Mouse (Mus musculus): Measurements from ENCODE around the gene Ric8b.

The Ric8b gene

DNA sequence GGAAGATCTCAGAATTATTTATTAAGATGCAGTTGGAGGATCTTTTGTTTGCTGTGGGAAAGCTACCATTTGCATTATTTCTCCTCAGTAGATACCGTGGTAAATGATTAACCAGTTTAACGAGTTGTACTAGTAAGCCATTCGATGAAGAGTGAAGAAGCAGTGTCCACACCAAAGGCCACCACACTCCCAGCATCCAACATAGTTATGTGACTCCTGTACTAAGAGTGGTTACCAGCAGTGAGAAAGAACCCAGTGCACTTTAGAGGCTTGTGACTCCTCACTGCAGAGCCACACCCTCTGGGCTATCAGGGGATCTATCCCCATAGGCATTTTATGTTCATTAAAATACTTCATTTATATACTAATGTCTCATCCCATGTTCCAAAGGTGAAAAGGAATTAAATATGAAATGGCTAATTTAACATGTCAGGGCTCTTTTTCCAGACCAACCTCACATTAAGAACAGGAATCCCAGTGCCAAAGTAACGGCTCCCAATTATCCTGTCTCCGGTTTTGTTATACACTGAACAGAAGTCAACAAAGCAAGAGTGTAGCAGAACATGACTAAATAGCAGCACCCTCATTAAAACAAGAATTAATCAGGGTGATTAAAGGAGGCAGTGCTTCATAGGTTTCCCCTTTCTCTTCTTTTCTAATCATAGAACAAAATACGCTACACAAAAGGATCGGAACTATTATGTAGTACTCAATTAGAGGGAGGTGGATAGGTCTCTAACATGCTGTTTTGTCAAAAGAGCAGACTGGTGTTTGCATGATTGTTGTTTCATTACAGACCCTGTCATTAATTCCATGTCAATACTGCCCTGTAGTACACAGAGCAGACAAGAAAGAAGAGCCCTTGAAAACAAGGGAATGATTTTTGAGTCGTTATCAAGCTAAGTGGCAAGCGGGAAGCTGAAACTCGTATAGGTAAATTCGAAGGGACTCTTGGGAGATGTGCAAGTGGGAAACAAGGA is 90.7 kb downstream of the Ric8b start:
- no peak for DNase-seq

DNA sequence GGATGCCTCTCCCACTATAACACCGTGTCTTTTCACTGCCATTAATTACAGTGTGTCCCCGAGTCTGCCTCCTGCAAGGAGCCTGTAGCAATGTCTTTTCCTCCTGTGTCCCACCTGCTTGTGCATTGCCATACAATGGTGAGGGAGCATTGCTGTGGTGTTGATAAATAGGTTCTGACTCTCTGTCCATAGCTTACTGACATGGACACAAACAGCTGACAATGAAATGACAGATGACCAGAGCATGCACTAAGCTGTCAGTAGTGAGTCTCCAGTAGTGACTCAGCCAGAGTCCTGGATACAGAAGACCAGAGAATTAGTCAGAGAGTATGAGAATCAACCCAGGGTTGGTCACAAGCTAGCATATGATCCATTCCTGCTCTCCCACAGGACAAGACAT is 93.7 kb downstream of the Ric8b start:
- no peak for DNase-seq

DNA sequence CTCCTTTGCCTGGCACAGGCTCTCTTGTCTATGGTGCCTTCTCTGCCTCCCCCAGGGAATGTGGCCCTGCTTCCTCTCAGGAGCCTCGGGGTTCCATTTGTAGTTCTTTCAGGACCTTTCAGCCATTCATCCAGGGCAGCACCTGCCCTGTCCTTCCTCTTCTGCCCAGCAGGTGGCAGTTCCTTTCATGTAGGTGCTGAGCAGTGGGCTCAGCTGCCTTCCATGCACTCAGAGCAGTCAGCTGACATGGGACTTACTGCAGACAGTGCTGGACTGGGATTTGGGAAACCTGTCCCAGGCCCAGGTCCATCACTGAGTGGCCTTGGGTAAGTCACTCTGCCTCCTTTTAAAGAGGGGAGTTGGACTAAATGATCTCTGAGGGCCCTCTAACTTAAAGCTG is 96.0 kb downstream of the Ric8b start:
- DNase-seq = peak; percentile 39 to 54

DNA sequence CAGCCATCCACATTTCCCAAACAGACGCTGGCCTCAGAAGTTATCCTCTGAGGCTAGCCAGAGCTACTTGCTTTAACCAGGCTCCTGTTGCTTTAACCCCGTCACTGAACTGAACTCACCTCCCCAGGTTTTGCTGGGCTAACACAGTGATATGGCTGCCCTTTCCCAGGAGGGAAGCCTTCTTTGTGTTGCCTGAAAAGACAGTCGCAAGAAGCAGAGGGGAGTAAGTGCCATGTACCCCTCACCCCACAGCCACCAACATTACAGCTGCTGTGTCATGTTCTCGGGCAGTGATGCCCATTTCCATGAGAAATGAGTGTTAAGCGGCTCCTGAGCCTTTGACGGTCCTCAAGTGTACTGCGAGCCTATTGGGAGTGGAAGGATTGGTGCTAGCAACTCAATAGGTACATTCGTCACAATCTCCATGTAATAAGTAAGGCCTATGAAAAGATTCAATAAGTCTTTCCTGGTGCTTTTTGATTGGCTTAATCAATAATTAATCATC is 96.6 kb downstream of the Ric8b start:
- DNase-seq = no peak

DNA sequence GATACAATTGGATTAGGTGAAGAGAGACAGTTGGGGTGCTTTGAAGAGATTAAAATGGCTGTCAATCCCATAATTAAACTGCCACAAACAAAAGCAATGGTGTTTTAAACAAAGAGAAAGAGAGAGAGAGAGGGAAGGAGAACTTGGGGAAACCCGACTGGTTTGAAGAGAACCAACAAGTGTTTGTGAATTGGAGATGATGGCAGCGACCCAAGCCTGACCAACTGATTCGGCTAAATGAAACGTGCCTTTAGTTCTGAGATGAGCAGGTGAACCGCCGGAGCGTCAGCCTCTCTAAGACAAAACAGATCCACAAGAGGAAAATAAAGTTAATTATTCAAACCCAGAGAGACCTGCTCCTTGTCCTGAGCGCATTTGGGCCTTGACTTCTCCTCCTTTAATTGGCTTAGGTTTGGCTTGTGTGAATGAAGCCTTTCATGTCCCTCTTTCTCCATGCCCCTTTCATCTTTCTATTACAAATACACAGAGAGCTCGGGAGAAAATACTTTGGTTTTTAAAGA is 97.1 kb downstream of the Ric8b start:
- DNase-seq = no peak

DNA sequence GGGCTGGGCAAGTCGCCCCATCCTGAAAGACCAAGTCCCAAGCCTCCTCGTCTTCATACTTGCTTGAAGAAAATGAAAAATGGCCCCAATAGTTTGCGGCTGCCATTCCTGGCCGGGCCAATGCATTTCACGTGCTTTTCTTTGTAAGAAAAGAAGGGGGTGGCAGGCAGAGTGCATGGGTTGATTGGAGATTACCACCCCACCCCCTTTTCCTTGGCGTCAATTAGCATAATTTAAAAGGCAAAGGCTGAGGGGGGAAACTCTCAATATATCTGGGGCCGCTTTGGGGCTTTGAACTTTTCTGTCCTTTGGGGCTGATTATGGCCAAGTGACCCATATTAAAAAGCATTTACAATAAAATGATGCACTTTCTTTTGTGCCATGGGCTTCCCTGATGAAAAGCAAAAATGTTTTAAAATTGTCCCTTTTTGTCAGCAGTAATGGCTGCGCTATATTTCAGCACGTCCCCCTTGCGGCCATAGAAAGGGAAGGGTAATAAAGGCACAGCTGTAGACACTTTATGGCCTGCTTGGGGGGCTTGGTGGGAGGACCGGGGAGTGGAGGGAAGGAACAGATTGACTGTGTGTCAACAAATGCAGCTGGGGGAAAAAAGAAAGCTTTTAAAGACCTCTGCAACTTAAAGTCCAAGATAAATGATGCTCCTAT is 105.4 kb downstream of the Ric8b start:
- DNase-seq = no peak

DNA sequence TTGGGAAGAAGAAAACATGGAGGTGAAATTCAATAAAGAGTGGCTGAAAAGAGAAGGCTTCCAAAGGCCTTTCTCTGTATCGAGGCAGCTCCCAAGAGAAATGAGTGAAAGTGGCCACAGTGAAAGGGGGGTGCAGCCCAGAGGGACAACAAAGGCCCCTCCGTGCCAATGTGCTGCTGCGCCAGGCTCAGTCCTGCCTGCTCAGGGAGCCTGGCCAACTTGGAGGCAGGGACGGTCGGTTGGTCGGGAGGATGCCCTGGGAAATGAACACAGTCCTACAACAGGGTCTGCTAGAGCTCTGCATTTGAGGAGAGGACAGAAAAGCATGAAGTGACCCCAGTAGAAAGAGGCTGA is 105.9 kb downstream of the Ric8b start:
- no peak for DNase-seq

DNA sequence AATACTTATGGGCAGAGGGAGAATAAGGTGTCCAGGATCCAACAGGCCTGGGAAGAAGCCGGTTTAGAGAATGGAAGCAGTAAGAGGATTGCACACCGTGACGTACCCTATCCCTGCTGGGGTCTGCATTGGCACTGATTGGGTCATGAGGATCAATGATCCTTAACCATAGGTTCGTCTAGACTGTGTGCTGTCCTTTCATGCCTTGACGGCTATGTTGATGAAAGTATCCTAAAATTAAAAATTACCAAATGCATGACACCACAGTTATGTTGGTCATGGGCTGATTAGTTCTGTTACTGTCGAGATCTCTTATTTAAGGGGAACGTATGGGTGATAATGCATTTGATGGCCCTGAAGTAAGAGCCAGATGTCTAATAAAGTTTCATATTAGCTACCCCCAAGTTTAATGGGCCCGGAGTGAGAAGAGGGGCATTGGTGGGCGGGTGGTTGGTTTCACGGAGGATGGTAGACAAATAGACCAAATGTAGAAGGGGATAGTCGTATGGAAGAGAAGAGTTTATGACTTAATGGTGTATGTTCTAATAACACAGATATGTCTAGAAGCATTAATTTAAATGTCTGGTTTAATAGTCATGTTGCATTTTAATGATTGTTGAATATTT is 108.5 kb downstream of the Ric8b start:
- DNase-seq = no peak

DNA sequence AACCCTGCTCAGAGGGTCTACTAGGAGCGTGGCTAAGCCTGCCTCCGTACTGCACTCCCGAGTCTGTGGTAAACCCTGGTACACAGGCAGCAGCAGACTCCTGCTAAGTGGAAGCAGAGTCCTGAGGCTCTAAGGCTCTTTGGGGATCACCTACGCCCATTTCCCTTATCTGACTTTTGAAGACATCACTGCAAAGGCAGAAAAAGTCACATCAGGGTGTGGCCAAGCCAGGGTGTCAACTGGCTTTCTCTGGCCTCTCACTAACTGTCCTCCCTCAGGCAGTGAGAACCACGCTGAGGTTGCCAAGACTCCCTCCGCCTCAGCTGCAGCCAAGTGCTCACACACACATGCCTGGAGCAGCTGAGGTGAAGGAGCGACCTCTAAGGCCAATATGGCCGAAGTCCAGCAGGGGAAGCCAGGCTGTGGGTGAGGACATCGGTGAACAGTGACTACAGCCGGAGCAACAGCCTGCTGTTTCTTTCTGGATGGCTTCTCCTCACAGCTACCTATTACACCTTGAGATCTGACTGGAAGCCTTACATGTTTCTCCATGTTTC is 110.3 kb downstream of the Ric8b start:
- peak in 1 of 2 experiments; percentile 29 for DNase-seq

DNA sequence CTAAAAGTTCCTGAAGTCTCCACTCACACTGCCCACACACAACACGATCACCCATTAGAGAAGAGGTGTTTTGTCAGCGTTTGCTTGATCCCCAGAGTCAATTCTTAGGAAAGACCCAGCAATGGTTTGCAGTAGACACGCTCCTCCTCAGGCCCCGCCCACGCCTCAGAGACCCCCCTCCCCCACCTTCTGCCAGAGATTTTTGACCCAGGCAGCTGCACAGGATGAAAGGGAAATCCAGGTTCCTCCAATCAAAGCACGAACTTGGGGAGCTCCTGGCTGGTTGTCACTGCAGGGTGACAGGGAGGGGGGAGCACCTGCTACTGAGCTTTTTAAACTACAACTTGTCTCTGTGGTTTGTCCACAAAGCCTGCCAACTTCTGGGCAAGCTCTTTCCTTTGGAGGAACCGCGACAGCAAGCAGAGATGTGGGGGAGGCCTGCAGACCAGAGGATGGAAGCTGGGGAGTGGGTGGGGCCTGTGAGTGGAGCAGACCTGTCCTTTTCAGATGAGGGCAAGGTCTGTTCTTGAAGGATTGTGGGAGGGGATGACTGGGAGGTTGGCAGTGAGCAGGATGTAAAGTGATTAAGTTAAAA is 117.8 kb downstream of the Ric8b start:
- no peak for DNase-seq

DNA sequence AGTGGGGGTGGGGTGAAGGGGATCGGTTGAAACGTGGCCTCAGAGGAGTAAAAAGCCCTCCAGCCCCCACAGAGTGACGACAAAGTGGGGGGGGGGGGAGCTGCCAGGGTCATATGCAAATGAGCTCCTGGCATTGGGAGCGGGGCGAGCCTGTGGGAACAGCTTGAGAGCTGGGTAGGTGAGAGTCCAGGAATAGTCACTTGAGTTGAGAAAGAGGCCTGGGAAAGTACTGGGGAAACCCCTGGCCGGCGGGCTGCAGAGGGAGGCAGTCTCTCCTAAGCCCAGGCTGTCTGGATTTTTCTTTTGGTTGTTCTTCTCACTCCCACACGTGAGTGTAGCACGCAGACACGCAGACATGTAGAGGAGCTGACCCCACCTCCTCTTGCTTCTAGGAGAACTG is 120.7 kb downstream of the Ric8b start:
- DNase-seq = no peak

DNA sequence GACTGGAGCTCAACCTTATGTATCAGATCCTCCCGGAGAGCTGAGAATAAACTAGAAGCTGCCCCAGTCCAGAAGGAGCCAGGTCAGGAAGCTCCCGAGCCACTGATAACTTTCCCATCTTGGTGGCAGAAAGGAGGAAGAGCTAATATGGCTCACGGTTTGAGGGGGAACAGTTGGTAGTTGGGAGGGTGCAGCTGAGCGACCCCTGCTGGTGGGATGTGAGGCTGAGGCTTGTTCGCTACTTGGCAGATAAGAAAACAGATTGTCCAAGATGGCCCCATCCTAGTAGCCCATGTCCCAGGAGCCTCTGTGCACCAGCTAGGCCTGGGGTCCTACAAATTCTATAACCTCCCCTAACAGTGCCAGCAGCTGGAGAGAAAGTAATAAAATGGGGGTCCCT is 121.4 kb downstream of the Ric8b start:
- no peak for DNase-seq

DNA sequence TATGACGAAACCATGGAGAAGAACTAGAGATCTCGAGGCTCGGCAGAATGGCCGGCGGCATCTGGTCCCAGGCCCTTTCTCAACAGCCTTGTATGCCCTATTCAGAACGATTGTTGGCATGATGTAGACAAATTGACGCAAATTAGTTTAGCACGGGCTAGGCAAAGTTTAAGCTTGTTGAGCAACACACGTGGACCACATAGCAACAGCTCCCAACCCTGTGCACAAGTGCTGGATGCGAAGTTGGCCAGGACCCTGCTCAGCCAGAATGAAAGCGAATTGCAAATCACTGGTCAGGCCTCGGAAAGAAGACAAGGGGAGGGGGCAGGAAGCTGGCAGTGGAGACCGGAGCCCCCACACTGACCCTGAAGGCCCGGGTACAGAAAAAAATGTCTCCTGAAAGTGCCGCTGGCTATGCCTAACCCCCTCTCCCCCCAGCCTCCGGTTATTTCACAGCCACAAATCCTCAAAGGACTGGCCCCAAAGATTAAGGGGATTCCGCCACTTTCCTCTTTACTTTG is 126.8 kb downstream of the Ric8b start:
- peak; percentile 14 to 37 for DNase-seq

DNA sequence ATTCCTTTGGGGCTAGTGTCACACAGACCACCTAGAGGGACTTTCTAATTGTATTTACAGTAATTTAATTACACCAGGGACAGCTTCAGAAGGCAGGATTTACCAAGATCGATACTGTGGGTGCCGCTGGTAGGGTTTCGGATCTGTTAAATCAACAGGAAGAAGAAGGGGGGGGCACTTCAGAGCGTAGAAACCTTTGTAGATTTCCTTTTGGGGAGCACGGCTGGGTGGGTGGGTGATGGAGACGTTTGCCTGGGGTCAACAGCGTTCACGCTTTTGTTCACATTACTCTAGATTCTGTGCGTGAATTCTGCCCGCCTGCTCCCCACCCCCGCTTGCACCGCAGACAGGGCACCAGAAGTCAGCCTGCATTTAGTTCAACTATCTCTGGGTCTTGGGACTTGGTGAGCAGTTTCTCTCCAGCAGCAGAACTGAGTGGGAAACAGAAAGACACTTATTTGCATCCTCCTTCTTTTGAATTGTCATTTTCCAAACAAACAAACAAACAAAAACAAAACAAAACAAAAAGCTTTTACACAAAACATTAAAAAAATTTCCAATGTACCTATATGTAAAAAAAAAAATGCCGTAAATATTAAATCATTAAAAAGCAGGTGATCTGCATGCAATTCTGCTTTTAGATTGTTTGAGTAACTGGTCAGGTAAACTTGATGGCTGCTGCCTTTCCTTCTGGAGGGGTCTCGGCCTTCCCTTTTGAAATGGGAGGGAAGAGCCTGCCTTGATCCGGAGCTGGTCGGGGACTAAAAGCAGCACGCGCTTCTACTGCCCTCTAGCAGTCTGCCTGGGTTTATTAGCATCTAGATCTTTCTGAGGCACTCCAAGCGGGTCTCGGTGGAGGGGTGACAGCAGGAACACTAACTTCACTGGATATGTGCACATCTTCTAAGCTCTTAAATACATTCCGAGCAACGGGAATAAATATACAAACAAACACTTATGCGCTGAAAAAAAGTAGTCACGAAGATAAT is 127.6 kb downstream of the Ric8b start:
- peak; percentile 61 to 67 for DNase-seq

DNA sequence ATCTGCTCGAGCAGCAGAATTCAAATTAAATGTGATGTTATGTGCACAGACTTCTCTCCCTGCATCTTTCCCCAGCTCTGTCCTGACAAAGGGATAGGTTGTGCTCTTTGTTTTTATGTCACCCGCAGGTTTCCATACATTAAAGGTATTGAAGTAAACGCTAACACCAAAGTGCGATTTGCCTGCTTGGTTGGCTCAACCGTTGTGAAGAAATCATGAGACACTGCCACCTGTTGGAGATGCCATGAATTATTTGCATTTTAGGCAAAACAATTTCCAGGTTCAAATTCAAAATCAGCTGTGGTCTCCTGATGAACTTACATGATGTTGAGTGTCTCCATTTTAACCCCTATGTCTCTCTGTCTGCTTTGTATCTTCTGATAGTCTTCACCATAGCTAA is 129.2 kb downstream of the Ric8b start:
- DNase-seq = peak in 1 of 2 experiments; percentile 35

DNA sequence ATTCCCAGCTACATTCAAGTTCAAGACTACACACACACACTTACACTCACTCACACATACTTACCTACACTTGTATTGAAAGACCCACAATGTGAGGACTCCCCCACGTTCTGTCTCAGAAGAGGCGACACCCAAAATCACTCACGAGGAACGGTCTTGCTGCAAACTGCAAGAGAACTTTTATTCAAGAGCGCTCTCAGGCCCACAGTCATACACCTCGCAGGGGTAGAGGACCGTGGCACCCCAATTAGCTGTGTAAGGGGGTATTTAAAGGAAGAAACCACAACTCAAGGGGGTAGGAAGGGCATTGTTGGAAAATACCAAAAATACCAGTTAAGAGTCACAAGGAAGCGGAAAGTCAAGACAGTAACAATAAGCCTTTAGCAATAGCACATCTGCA is 130.6 kb downstream of the Ric8b start:
- DNase-seq = no peak

DNA sequence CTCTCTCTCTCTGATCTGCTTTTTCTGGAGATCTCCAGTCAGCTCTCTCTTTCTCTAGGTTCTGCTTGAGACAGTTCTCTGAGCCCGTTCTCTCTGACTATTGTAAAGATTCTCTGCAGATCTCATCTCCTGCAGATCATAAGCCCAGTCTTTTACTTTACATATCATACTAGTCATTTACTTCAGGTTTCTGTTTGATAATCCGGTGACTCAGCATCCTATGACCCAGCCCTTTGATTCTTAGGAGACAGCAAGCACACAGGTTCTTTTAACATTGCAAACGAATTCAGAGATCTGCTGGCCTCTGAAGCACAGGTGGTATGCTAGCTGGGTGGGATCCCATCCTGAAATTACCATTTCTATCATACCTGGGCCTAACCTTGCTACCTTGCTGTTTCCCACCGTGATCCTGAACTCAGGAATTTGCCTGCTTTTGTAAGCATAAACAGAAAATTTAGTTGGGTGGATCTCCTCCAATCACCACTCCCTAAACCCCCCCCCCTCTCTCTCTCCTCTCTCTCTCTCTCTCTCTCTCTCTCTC is 133.3 kb downstream of the Ric8b start:
- DNase-seq = no peak

DNA sequence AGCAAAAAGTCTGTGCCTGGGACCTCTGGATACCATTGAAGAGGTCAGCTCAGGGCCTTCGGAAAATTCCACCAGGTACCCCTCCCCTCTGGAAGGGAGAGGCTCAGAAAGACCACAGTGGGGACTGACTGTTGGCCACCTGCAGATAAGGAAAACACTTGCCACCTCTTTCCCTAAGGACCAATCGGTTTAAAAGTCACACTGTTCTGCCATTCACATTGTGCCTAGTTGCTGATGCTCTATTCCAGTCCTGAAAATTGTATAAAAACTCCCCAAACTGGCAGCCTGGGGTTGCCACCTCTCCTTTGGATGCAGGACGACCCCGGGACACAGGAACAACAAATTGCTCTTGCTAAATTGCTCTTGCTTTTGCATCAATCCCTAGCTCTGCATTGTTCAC is 135.0 kb downstream of the Ric8b start:
- DNase-seq = no peak

DNA sequence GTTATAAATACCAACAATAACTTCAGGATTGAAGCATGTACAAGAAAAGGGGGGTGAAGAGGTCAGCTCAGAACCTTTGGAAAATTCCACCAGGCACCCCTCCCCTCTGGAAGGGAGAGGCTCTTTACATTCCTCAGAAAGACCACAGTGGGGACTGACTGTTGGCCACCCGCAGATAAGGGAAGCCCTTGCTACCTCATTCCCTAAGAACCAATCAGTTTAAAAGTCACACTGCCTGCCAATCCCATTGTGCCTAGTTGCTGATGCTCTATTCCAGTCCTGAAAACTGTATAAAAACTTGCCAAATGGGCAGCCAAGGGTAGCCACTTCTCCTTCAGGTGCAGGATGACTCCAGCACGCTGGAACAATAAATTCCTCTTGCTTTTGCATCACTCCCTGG is 137.5 kb downstream of the Ric8b start:
- no peak for DNase-seq

Data from lung, postnatal 4 days (tissue).